Mouse (Mus musculus) layer of hippocampus, adult 8-10 months (tissue): Measurements from ENCODE around the gene Fat2. TPM values are rescaled to one million over a fixed set of nuclear protein-coding genes. Genes with fewer than 3 reads are reported as not detected.

Experiments used
- DNase-seq, 2 experiments: peaks; one replicate each; pipeline ENCODE4 v3.0.0; 2022; ENCODE audit warnings: low spot score in 2 of 2
- total RNA-seq, 4 experiments: library from RNA; stranded (reverse); gene quantifications; 2 replicates each; pipeline ENCODE4 v1.2.4; 2022

Fat2 gene
- total RNA-seq, 4 experiments from 2014 or later = 0.21 to 0.35 (median 0.27) TPM

GRCm38 (mm10) chr11:55250527-55250926 lies 85.8 kb downstream of the Fat2 start:
- peak; percentile 27 to 50 for DNase-seq

- peak; percentile 76 to 85 for DNase-seq
Observed at GRCm38 (mm10) chr11:55240556-55240955, 95.8 kb downstream of the Fat2 start.

GRCm38 (mm10) chr11:55239496-55239895 lies 96.9 kb downstream of the Fat2 start:
- DNase-seq = no peak

GRCm38 (mm10) chr11:55236815-55237214 lies 99.5 kb downstream of the Fat2 start:
- no peak for DNase-seq

GRCm38 (mm10) chr11:55234791-55235190 lies 101.6 kb downstream of the Fat2 start:
- DNase-seq = no peak

- DNase-seq = no peak
Observed at GRCm38 (mm10) chr11:55234288-55234687, 102.1 kb downstream of the Fat2 start.

- no peak for DNase-seq
Observed at GRCm38 (mm10) chr11:55231034-55231433, 105.3 kb downstream of the Fat2 start.

GRCm38 (mm10) chr11:55221306-55221705 lies 115.1 kb downstream of the Fat2 start:
- DNase-seq = no peak

- DNase-seq = no peak
Observed at GRCm38 (mm10) chr11:55218473-55218872, 117.9 kb downstream of the Fat2 start.

- no peak for DNase-seq
Observed at GRCm38 (mm10) chr11:55217880-55218279, 118.5 kb downstream of the Fat2 start.

GRCm38 (mm10) chr11:55217418-55217817 lies 118.9 kb downstream of the Fat2 start:
- no peak for DNase-seq

GRCm38 (mm10) chr11:55216830-55217229 lies 119.5 kb downstream of the Fat2 start:
- peak in 1 of 2 experiments; percentile 25 for DNase-seq

- DNase-seq = no peak
Observed at GRCm38 (mm10) chr11:55216061-55216460, 120.3 kb downstream of the Fat2 start.

GRCm38 (mm10) chr11:55214978-55215377 lies 121.4 kb downstream of the Fat2 start:
- DNase-seq = no peak

- no peak for DNase-seq
Observed at GRCm38 (mm10) chr11:55214161-55214560, 122.2 kb downstream of the Fat2 start.

GRCm38 (mm10) chr11:55213518-55213917 lies 122.8 kb downstream of the Fat2 start:
- DNase-seq = no peak

- no peak for DNase-seq
Observed at GRCm38 (mm10) chr11:55209626-55210353, 126.6 kb downstream of the Fat2 start.

- DNase-seq = no peak
Observed at GRCm38 (mm10) chr11:55209032-55209431, 127.3 kb downstream of the Fat2 start.

- no peak for DNase-seq
Observed at GRCm38 (mm10) chr11:55208001-55208690, 128.2 kb downstream of the Fat2 start.

GRCm38 (mm10) chr11:55204602-55205001 lies 131.8 kb downstream of the Fat2 start:
- no peak for DNase-seq

GRCm38 (mm10) chr11:55204159-55204596 lies 132.2 kb downstream of the Fat2 start, which contains the start of gene Slc36a1:
Slc36a1 (plus strand) TSS chr11:55204350.
- DNase-seq = peak; percentile 90 to 92
